18 mouse cellular contexts compared by ENCODE assay signal in the genomic region with DNA sequence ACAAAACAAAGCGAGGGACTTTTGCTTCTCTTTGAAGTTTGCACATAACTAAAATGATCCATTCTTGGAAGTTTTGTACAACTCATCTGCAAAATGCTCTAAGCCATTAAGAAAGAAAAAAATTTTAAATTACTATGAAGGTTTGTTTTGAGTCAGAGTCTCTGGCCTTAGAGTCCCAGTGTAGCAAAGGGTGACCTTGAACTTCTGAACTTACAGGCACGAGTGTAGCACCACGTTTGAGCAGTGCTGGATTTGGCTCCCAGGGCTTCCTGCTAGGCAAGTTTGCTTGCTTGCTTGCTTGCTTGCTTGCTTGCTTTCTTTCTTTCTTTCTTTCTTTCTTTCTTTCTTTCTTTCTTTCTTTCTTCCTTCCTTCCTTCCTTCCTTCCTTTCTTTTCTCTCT. TPM values are rescaled to one million over a fixed set of nuclear protein-coding genes. Genes with fewer than 3 reads are reported as not detected.
"Had no signal": no experiment of that assay in that cellular context is flagged by ENCODE, and none has a peak within 500 bp of the region (broad histone marks: within the 10 kb centered on the region; RNA-seq: fewer than 3 reads in every experiment).

No protein-coding gene starts in this region.

- DNase-seq: kidney, adult 8-10 months; kidney, postnatal 25 days; liver; liver, embryonic 13.5 days; lung, embryonic 14.5 days; right cerebral cortex, postnatal 25 days; spleen, adult 18-20 months; thymus, postnatal 36 days had no signal

- H3K27me3 ChIP-seq: limb, embryonic 13.5 days; liver, embryonic 13.5 days; midbrain, embryonic 12.5 days; midbrain, embryonic 15.5 days; neural tube, embryonic 12.5 days; neural tube, embryonic 15.5 days; stomach, embryonic 15.5 days had no signal

- H3K27ac ChIP-seq: layer of hippocampus, adult 2 months; limb, embryonic 10.5 days; limb, embryonic 13.5 days; liver, embryonic 13.5 days; macrophage; midbrain, embryonic 12.5 days; midbrain, embryonic 15.5 days; neural tube, embryonic 12.5 days; neural tube, embryonic 15.5 days; stomach, embryonic 15.5 days had no signal

- H3K4me3 ChIP-seq: layer of hippocampus, adult 2 months; limb, embryonic 10.5 days; limb, embryonic 13.5 days; liver, embryonic 13.5 days; midbrain, embryonic 12.5 days; midbrain, embryonic 15.5 days; neural tube, embryonic 12.5 days; neural tube, embryonic 15.5 days; stomach, embryonic 15.5 days had no signal

- H3K36me3 ChIP-seq: limb, embryonic 10.5 days; limb, embryonic 13.5 days; liver, embryonic 13.5 days; midbrain, embryonic 12.5 days; midbrain, embryonic 15.5 days; neural tube, embryonic 12.5 days; neural tube, embryonic 15.5 days; stomach, embryonic 15.5 days had no signal

- H3K4me2 ChIP-seq: limb, embryonic 13.5 days; liver, embryonic 13.5 days; lung, embryonic 14.5 days; midbrain, embryonic 12.5 days; midbrain, embryonic 15.5 days; neural tube, embryonic 12.5 days; neural tube, embryonic 15.5 days; stomach, embryonic 15.5 days had no signal

- ATAC-seq: midbrain, embryonic 15.5 days had no signal

- H3K9ac ChIP-seq: limb, embryonic 13.5 days; liver, embryonic 13.5 days; lung, embryonic 14.5 days; midbrain, embryonic 12.5 days; midbrain, embryonic 15.5 days; neural tube, embryonic 12.5 days; neural tube, embryonic 15.5 days; stomach, embryonic 15.5 days had no signal

- H3K4me1 ChIP-seq: limb, embryonic 13.5 days; liver, embryonic 13.5 days; midbrain, embryonic 12.5 days; midbrain, embryonic 15.5 days; neural tube, embryonic 12.5 days; neural tube, embryonic 15.5 days; stomach, embryonic 15.5 days had no signal

- H3K9me3 ChIP-seq: limb, embryonic 10.5 days; liver, embryonic 13.5 days; midbrain, embryonic 12.5 days; neural tube, embryonic 15.5 days; stomach, embryonic 15.5 days had no signal

RNA-seq across cellular contexts. Expression of gene Ntn1, which starts 16.4 kb away (rescaled TPM):
- total RNA-seq: megakaryocyte, adult 5-6 weeks had no signal
